Mouse (Mus musculus): Measurements from ENCODE around the gene Dcaf12. TPM values are rescaled to one million over a fixed set of nuclear protein-coding genes. Genes with fewer than 3 reads are reported as not detected.

Dcaf12 gene
- polyA plus RNA-seq, 1 experiment, result 51.3 TPM

DNA sequence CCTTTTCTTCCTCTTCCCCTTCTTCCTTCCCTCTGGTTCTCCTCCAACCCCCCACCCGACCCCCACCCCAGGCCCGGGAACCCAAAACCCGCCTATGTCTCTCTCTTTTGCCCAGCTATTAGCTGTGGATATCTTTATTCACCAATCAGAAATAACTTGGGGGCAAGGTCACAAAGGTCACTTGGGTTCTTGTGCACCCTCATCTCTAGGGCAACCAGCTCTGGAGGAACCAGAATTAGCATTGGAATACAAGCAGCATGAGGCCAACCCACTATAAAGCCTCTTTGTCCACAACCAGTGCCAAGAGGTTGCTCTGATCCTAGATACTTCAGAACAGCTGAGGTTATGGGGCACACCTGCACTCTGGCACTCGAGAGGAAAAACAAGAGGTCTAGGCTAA is 14.8 kb upstream of the Dcaf12 start:
- no peak for TF ChIP-seq GATA1 (IDR thresholded peaks at IDR 0.05; ENCODE audit: low read length)

DNA sequence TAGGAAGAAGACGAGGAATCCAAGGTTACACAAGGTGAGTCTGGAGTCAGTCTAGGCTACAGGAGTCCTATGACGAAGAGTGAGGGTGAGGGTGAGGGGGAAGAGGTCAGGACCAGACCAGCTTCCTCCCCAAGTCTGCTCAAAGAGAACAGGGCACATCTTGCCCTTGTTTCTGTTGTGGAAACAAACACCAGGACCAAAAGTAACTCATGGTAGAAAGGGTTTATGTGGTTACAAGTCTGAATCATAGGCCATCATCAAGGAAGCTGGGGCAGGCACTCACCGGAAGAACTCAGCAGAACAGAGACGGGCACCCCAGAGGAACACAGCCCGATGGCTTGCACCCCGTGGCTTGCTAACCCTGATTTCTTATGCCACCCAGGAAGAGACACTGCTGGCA is 12.2 kb upstream of the Dcaf12 start:
- no peak for TF ChIP-seq GATA1 (IDR thresholded peaks at IDR 0.05; ENCODE audit: low read length)

DNA sequence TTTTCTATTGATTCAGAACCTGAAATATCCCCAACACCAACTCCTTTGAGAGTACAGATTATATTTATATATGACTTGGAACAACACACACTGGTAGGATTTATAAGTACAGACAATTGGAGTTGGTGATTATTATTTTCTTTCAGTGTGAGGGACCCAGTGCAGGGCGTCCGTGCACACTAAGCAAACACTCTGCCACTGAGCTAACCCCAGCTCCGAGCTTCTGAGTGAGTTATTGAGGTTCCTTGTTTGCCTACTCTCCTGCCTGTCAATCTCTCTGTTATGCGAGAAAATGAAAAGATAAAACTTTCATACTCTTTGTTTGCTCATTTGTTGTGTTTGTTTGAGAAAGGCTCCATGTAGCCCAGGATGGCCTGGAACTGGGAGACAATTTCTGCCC is 6.3 kb upstream of the Dcaf12 start:
- TF ChIP-seq GATA1 (IDR thresholded peaks at IDR 0.05; ENCODE audit: low read length), result no peak

DNA sequence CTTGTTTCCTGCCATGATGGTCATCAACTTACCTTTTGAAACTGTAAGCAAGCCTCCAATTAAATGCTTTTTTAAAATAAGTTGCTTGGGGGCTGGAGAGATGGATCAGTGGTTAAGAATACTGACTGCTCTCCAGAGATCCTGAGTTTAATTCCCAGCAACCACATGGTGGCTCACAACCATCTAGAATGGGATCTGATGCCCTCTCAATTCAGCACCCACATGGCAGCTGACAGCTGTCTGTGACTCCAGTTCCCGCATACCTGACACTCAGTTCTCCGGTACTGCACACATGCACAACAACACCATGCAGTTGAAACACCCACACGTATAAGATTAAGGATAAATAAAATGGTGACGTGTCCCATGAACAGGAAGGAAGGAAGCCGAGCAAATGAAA is 3.6 kb upstream of the Dcaf12 start:
- TF ChIP-seq GATA1 (IDR thresholded peaks at IDR 0.05; ENCODE audit: low read length), result no peak

DNA sequence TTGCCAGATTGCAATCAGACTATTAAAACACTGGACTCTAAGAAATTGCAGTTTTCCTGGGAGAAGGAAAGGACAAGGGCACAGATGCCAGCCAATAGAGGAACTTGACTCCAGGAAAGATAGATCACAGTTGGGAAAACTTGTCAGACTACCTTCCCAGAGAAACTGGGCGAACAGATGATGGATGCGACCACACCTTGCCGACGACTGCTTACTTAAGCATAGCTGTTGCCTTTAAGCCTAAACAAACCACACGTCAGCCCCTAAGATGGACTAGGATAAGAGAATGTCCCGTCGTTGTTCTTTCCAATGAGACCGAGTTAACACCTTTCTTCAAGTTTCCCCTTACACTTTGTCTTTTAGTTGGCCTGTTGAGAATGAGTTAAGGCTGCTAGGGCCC is 484 bp upstream of the Dcaf12 start:
- TF ChIP-seq GATA1 (IDR thresholded peaks at IDR 0.05; ENCODE audit: low read length), result no peak

DNA sequence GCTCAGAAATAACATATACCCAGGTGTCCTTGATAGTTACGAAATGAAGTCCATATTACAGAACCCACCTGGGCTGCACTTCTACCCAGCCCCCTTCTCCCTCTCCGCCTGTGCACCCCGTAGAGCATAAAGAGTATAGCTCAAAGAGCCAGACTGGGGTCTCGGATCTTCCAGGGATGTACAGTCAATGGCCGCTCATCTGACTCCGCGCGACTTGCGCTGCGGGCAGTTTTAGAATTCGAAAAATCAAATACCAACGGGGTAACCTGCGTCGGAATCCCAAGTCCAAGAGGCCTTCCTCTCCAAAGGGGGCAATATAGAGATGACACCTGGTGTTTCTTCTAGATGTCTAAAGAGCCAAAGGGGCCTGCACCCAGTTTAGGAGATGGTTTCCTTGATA is 967 bp downstream of the Dcaf12 start:
- no peak for TF ChIP-seq GATA1 (IDR thresholded peaks at IDR 0.05; ENCODE audit: low read length)

DNA sequence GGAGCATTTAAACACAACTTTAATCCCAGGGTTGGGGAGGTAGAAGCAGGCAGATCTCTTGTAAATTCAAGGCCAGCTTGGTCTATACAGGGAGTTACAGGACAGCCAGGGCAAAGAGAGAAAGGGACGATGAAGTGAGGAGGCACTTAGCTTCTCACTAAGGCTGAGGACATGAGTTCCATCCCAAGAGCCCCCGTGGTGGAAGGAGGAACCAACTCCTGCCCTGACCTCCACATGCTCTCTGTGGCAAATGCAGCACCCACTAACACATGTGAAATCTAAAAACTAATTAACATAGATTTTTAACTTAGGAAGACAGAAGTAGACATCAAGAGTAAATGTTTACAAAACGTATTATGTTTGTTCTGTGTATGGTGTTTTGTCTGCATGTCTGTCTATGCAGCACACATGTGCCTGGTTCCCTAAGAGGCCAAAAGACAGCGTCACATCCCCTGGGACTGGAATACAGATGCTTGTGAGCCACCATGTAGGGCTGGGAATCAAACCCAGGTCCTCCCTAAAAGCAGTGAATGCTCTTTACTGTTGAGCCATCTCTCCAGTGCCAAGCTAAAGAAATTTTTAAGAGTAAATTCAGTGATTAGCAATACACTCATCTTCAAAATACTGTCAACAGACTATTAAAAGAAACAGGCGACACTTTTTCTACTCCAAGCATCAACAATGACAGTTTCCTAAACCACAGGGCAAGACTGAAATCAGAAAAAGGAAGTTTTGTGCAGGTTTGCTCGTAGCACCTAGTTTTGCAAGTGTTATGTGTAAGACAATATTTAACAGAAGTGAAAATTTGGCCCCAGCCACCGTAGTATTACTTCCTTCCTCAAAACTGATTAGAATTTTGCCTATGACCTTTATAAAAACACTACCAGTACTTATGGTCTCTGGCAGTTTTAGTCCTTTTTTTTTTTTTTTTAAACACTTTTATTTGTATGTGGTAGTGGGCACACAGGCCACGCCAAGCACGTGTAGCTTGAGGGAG is 3.8 kb downstream of the Dcaf12 start:
- no peak for TF ChIP-seq GATA1 (IDR thresholded peaks at IDR 0.05; ENCODE audit: low read length)

DNA sequence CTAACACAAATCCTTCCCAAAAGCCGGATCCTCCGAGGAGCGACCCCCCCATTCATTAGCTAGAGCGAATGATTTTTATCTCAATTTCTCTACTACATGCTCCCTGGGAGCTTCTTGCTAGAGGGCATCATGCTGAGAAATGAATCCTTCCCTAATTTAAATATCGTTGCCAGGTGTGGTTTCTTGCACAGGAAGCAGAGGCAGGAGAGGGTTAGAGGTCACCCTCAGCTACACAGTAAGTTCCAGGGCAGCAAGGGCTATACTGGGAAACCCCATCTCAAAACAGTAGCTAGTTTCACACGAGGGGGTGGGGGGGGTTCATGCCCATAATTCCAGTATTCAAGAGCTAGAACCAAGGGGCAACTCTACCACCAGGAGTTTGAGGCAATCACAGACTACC is 7.3 kb downstream of the Dcaf12 start:
- TF ChIP-seq GATA1 (IDR thresholded peaks at IDR 0.05; ENCODE audit: low read length), result no peak

DNA sequence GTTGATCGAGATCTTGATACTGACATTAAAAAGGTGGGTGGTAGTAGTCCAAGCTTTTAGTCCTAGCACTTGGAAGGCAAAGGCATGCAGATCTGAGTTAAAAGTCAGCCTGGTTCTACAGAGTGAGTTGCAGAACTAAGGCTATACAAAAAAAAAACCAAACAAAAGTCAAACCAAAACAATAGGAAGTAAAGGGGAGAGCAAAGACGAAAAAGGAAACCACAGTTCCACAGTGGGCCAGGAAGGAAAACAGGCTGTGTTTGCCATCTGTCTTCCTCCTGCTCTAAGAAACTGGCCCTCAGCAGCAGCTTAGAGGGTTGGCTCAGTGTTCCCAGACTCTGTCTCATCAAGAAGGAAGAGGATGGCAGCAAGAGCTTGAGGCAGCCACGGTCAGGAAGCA is 10.4 kb downstream of the Dcaf12 start:
- no peak for TF ChIP-seq GATA1 (IDR thresholded peaks at IDR 0.05; ENCODE audit: low read length)

DNA sequence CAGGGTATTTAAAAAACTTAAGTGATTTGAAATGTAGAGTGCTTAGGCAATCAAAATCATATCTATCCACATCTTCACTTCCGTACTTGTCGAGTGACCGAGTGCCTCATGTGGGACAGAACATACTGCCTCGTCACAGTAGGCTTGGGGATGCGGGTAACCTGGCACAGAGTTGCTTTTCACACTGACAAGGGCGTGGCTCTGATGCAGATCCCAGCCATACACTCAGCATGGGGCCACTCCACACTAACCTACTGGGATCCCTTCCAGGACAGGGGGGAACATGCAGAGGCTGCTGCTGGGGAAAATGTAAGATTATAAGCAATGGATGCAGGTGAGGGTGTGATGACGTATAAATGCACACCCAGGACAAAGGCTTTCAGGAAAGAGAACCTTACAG is 11.0 kb downstream of the Dcaf12 start:
- no peak for TF ChIP-seq GATA1 (IDR thresholded peaks at IDR 0.05; ENCODE audit: low read length)

DNA sequence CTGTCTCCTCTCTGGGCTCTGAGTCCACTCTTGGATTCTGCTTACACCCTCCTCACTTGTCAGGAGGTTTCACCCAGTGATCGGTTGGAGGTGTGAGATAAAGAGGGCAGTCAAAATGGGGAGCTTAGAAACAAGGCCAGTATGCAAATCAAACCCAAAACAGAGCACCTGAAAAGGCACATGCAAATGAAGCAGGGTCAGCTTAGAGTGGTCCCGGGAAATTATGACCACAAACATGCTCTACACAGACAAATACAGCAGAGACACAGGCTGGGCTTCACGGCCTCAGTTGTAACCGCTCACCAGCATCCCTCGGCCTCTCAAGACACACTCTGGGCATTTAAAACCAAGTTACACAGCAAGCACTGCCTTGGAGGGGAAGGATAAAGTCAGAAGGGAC is 15.7 kb downstream of the Dcaf12 start:
- TF ChIP-seq GATA1 (IDR thresholded peaks at IDR 0.05; ENCODE audit: low read length), result no peak

DNA sequence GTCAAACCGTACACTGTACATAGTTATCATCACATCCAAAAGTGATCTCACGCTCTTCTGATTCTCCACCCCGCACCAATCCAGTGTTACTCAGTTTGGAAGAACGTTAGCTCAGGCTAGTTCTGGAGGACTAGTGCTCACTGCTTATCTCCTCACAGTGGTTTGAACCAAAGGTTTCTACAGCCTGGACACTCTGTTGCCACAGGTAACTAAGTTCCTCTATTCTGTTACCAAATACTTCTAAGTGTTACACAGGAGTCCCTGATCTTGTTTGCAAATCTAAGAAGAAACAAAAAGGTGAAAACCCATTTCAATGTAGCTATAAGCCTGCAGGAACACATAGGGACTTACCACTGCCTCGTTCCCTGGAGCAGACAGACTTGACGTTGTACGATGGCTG is 18.7 kb downstream of the Dcaf12 start:
- no peak for TF ChIP-seq GATA1 (IDR thresholded peaks at IDR 0.05; ENCODE audit: low read length)

DNA sequence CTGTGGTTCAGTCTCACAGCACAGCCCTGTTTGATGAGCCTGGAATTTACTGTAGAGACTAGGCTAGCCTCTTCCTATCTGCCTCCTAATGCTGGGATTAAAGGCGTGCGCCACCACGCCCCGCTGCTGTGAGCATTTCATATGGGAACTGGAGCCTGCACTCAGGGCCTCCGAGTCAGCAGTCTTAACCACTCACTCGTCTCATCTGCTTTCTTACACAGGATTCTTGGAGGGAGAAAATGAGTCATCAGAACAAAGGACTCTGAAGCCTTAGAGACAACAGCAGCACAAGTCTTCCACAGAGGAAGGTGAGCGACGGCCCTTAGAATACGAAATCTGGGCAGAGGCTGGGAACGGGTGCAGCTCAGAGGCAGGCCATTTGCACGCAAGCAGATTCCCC is 19.2 kb downstream of the Dcaf12 start:
- no peak for TF ChIP-seq GATA1 (IDR thresholded peaks at IDR 0.05; ENCODE audit: low read length)

DNA sequence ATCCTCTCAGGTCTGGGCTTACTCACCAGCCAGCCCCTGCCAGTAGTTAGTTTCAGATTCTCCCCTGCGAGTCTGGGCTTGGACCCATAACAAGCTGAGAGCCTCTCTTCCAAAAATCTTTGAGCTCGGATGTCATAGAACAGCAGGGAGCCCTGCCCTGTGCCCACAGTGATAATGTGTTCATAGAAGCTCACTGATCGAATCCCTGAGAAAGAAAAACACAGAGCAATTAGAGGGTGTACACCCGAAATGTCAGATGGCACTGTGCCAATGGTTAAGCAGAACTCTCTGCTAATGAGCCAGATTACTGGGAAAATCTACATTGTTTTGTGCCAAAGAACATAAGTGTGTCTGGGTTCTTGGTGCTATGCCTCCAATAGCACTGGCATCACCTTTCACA is 20.8 kb downstream of the Dcaf12 start:
- TF ChIP-seq GATA1 (IDR thresholded peaks at IDR 0.05; ENCODE audit: low read length), result no peak

DNA sequence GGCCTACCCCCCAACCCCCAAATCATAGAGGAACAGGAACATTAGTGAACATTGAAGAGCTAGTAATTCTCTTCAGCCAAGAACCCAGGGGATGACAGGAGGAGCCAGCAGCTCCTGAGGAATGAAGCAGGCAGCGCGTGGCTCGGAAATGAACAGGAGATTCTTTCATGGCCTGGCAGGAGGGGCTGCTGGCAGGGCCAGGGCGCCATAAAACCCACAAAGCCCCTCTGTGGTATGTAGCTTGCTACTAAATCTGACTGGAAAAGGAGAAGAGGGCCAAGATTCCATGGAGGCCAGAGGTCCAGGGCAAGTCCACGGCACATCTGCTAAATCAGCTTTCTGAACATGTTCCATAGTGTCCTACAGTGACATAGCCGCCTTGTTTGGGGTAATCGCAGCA is 24.9 kb downstream of the Dcaf12 start:
- no peak for TF ChIP-seq GATA1 (IDR thresholded peaks at IDR 0.05; ENCODE audit: low read length)

DNA sequence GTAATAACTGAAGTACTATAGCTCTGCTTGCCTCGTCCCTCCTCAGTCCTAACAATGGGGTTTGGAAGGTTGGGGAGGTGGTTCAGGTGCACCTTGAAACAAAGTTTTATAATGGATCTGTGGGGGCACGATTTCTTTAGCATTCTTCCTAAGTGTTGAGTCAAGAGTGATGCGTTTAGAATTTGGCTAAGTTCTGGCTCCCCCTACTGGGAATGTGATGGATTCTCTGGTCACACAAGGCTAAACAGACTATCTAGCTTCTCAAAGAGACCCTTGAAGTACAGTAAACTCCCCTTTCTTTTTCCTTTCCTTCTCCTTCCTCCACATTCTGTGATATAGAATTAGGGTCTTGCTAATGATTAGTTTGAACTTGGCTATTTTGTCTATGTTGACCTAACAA is 28.3 kb downstream of the Dcaf12 start:
- TF ChIP-seq GATA1 (IDR thresholded peaks at IDR 0.05; ENCODE audit: low read length), result no peak

DNA sequence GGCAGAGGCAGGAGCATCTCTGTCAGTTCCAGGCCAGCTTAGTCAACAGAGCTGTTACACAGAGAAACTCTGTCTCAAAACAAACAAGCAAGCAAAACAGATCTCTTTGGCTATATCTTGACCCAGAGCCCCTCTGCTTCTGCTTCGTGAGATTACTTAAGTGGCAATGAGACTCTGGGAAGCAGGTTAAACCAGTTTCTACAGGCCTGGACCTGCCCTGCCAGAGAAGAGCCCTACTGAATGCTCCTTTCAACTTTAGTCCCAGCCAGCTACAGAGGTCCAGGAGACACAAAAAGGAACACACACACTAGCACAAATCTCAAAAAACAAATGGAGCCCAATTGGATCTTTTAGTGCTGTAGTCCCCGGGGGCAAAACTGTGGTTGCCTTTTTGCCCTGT is 30.6 kb downstream of the Dcaf12 start:
- no peak for TF ChIP-seq GATA1 (IDR thresholded peaks at IDR 0.05; ENCODE audit: low read length)

All from G1E-ER4 (cell line).